Comparison of ENCODE assay signal across 25 mouse cellular contexts in the genomic region with DNA sequence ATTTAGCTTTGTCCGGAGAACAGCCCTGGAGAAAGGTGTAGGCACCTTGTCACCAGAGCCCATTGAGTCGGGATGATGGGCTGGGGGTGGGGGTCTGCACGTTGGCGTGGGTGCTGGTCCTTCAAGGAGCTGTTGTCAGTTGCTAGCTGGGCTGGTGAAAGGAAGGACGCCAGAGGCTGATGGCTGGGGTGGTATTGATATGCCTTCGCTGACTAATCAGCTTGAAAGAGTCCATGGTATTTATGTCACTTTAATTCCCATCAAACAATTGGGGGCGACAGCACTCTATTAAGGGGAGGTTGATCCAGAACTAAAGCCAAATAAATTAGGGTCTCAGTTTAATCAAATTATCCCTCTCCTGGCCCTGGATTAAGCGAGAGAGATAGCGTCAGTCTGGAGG. TPM values are rescaled to one million over a fixed set of nuclear protein-coding genes. Genes with fewer than 3 reads are reported as not detected.
A peak's percentile ranks its signal among the peaks of the same experiment; 100 is the strongest.
DNase-seq lines count a peak whose midpoint lies in the region; ATAC-seq and TF ChIP-seq lines count a peak whose summit lies in the region.
"Had no signal": no experiment of that assay in that cellular context is flagged by ENCODE, and none has a peak within 500 bp of the region (broad histone marks: within the 10 kb centered on the region; RNA-seq: fewer than 3 reads in every experiment).

No protein-coding gene starts in this region.

- peaks cover 6% of the 10 kb centered on the region; the same call in 1 of the 2 replicates for H3K4me1 ChIP-seq in midbrain, embryonic 12.5 days
- H3K4me1 ChIP-seq in midbrain, embryonic 15.5 days: peaks cover 6% of the 10 kb centered on the region; the same call in 1 of the 2 replicates
- H3K4me1 ChIP-seq in hindbrain, embryonic 16.5 days (ENCODE audit: control insufficient read depth, insufficient read depth, low read depth, low read length): no peaks in the 10 kb centered on the region
- H3K4me1 ChIP-seq: hindbrain, embryonic 12.5 days; hindbrain, embryonic 15.5 days had no signal

- H3K27me3 ChIP-seq in midbrain, embryonic 12.5 days: peaks cover 49% of the 10 kb centered on the region
- H3K27me3 ChIP-seq in midbrain, embryonic 15.5 days (replicated peaks): 0 out of 2 replicates have a peak, but pooled peaks cover 4% of the 10 kb centered on the region
- no peaks in the 10 kb centered on the region for H3K27me3 ChIP-seq in hindbrain, embryonic 16.5 days (replicated peaks; ENCODE audit: control insufficient read depth, insufficient read depth, low read length)
- H3K27me3 ChIP-seq: CH12.LX, Patski had no signal

- peak; percentile 94 for ATAC-seq in midbrain, embryonic 12.5 days (ENCODE audit: low FRiP score, low read depth)
- ATAC-seq in midbrain, embryonic 15.5 days (replicated peaks): peak; percentile 62
- no peak for ATAC-seq in hindbrain, embryonic 16.5 days
- ATAC-seq: forebrain, embryonic 13.5 days; forebrain, embryonic 16.5 days; Patski had no signal

- H3K9ac ChIP-seq in midbrain, embryonic 12.5 days (replicated peaks): no peak overlapping the region
- H3K9ac ChIP-seq in midbrain, embryonic 15.5 days: no peak overlapping the region
- no peak overlapping the region for H3K9ac ChIP-seq in hindbrain, embryonic 16.5 days (ENCODE audit: low read depth, low read length)
- H3K9ac ChIP-seq: forebrain, embryonic 13.5 days; hindbrain, embryonic 12.5 days; hindbrain, embryonic 15.5 days had no signal

- H3K4me2 ChIP-seq in midbrain, embryonic 12.5 days (replicated peaks): peak overlapping the region; percentile 21; the same call in 1 of the 2 replicates
- H3K4me2 ChIP-seq in midbrain, embryonic 15.5 days: no peak overlapping the region
- H3K4me2 ChIP-seq in hindbrain, embryonic 16.5 days (ENCODE audit: low read length): no peak overlapping the region
- H3K4me2 ChIP-seq: forebrain, embryonic 13.5 days; heart, embryonic 11.5 days; hindbrain, embryonic 12.5 days; hindbrain, embryonic 15.5 days had no signal

- DNase-seq in brain, embryonic 14.5 days (ENCODE audit: low read depth): peak; percentile 58
- DNase-seq in retina, postnatal 1 day: peak; percentile 83
- no peak for DNase-seq in adipocyte (ENCODE audit: low spot score)
- no peak for DNase-seq in gastrocnemius, postnatal 4 days (ENCODE audit: low spot score in 2 of 2)
- DNase-seq: adrenal gland, adult 2 months; adrenal gland, postnatal 25 days; B cell, adult 2 months; cerebellum, adult 18-20 months; cerebellum, adult 9-10 months; cerebellum, postnatal 14 days; gastrocnemius, postnatal 10 days; gastrocnemius, postnatal 36 days; heart, adult 11 months had no signal

- TF ChIP-seq CTCF in brain, embryonic 14.5 days (IDR thresholded peaks at IDR 0.05; ENCODE audit: borderline replicate concordance, extremely low read depth, insufficient read depth, insufficient read length): no peak

- no peak for TF ChIP-seq POLR2A in brain, embryonic 14.5 days (IDR thresholded peaks at IDR 0.05; ENCODE audit: borderline replicate concordance, extremely low read depth, insufficient read depth, insufficient read length, poor library complexity, severe bottlenecking)

- H3K9me3 ChIP-seq in midbrain, embryonic 12.5 days: no peaks in the 10 kb centered on the region
- H3K9me3 ChIP-seq in midbrain, embryonic 15.5 days: no peaks in the 10 kb centered on the region
- no peaks in the 10 kb centered on the region for H3K9me3 ChIP-seq in hindbrain, embryonic 16.5 days (ENCODE audit: control insufficient read depth, low read length)
- H3K9me3 ChIP-seq: forebrain, embryonic 13.5 days; G1E; hindbrain, embryonic 12.5 days; hindbrain, embryonic 15.5 days had no signal

- H3K36me3 ChIP-seq in midbrain, embryonic 12.5 days: no peaks in the 10 kb centered on the region
- no peaks in the 10 kb centered on the region for H3K36me3 ChIP-seq in midbrain, embryonic 15.5 days (replicated peaks)
- no peaks in the 10 kb centered on the region for H3K36me3 ChIP-seq in hindbrain, embryonic 16.5 days (ENCODE audit: control insufficient read depth, insufficient read depth, low read length)
- H3K36me3 ChIP-seq: forebrain, embryonic 10.5 days; hindbrain, embryonic 12.5 days; hindbrain, embryonic 15.5 days had no signal

- 15% methylated on average over 9 of the region's 9 CpGs for WGBS in midbrain, embryonic 12.5 days
- WGBS in midbrain, embryonic 15.5 days: 14% methylated on average over 9 of the region's 9 CpGs
- 34% methylated on average over 9 of the region's 9 CpGs for WGBS in hindbrain, embryonic 16.5 days

- H3K27ac ChIP-seq in midbrain, embryonic 12.5 days (replicated peaks): no peak overlapping the region
- no peak overlapping the region for H3K27ac ChIP-seq in midbrain, embryonic 15.5 days
- H3K27ac ChIP-seq in hindbrain, embryonic 16.5 days (ENCODE audit: low read depth, low read length): no peak overlapping the region
- H3K27ac ChIP-seq: forebrain, embryonic 10.5 days; forebrain, embryonic 13.5 days; hindbrain, embryonic 12.5 days; hindbrain, embryonic 15.5 days had no signal

- H3K4me3 ChIP-seq in midbrain, embryonic 12.5 days: no peak overlapping the region
- H3K4me3 ChIP-seq in midbrain, embryonic 15.5 days: no peak overlapping the region
- no peak overlapping the region for H3K4me3 ChIP-seq in hindbrain, embryonic 16.5 days (ENCODE audit: low read length)
- H3K4me3 ChIP-seq: forebrain, embryonic 10.5 days; forebrain, embryonic 13.5 days; hindbrain, embryonic 12.5 days; hindbrain, embryonic 15.5 days had no signal

RNA-seq across cellular contexts. Expression of a gene that starts 9.6 kb away (rescaled TPM):
- 1.3 and 1.5 TPM in 2 replicates for polyA plus RNA-seq in brain, embryonic 14.5 days (2012; rRNA removed)
- polyA plus RNA-seq in midbrain, embryonic 12.5 days (2016; fragmentation: Nextera tagmentation; extraction: Ambion mirVana): 9.3 and 12.2 TPM in 2 replicates
- polyA plus RNA-seq in midbrain, embryonic 15.5 days (2015; fragmentation: Nextera tagmentation; extraction: Ambion mirVana): 3.0 and 3.5 TPM in 2 replicates
- 4.2 and 5.2 TPM in 2 replicates for polyA plus RNA-seq in hindbrain, embryonic 16.5 days (2015; fragmentation: Nextera tagmentation; extraction: Ambion mirVana)
- total RNA-seq in gastrocnemius, postnatal 4 days (2021): 1 to 10 TPM; 2.6 TPM
- total RNA-seq: CH12.LX had no signal
- polyA plus RNA-seq: Patski had no signal

RNA-seq across cellular contexts. Expression of a gene that starts 9.6 kb away (rescaled TPM):
- polyA plus RNA-seq in brain, embryonic 14.5 days (2012; rRNA removed): 38.7 and 41.1 TPM in 2 replicates
- polyA plus RNA-seq in midbrain, embryonic 12.5 days (2016; fragmentation: Nextera tagmentation; extraction: Ambion mirVana): 74.7 and 78.4 TPM in 2 replicates
- 46.9 and 48.3 TPM in 2 replicates for polyA plus RNA-seq in midbrain, embryonic 15.5 days (2015; fragmentation: Nextera tagmentation; extraction: Ambion mirVana)
- 44.9 and 50.0 TPM in 2 replicates for polyA plus RNA-seq in hindbrain, embryonic 16.5 days (2015; fragmentation: Nextera tagmentation; extraction: Ambion mirVana)
- 10 to 100 TPM; 20.0 TPM for total RNA-seq in gastrocnemius, postnatal 4 days (2021)

Comparison
In these comparisons a context has a peak if more than half of its experiments do, and no peak if none do; other contexts are left out.
1. DNase-seq: peak in brain, embryonic 14.5 days (single experiment) and retina, postnatal 1 day (single experiment); none in adipocyte (single experiment) and gastrocnemius, postnatal 4 days (0 of 2).